Mouse (Mus musculus) embryonic fibroblast, embryonic 13.5 days (primary cell): ENCODE data around the gene Ednra.
"Not testable (repeated sequence)": the region's sequence is repeated elsewhere in the genome, so short reads cannot be mapped to it uniquely, and the experiment has no call there.

ENCODE experiments used
- CTCF ChIP-seq: IDR thresholded peaks from 2 replicates; pipeline ENCODE4 v1.5.1; 2011; ENCODE audit warnings: mild to moderate bottlenecking, control low read depth, low read length, moderate library complexity, borderline replicate concordance; ENCODE audit not compliant: insufficient read depth
- POLR2A ChIP-seq: IDR thresholded peaks from 2 replicates; pipeline ENCODE4 v1.6.1; 2011; ENCODE audit warnings: low read depth, mild to moderate bottlenecking, control low read depth, low read length, moderate library complexity

DNA sequence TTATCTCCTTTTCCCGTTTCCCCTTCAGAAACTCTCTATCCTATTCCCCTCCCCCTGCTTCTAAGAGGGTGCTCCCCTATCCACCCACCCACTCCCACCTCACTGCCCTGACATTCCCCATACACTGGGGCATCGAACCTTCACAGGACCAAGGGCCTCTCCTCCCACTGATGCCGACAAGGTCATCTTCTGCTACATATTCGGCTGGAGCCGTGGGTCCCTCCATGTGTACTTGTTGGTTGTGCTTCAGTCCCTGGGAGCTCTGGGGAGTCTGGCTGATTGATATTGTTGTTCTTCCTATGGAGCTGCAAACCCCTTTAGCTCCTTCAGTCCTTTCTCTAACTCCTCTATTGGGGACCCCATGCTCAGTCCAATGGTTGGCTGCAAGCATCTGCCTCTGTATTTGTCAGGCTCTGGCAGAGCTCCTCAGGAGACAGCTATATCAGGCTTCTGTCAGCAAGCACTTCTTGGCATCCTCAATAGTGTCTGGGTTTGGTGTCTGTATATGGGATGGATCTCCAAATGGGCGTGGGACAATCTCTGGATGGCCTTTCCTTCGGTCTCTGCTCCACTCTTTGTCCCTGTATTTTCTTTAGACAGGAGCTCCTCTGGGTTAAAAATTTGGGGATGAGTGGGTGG lies 34.7 kb downstream of the Ednra start:
- not testable (repeated sequence) for TF ChIP-seq CTCF, POLR2A
